Mouse (Mus musculus): ENCODE results near the gene 2310030G06Rik.

GRCm38 (mm10) chr9:50742261-50742660 is 4.1 kb downstream of the 2310030G06Rik start:
- TF ChIP-seq POLR2A (IDR thresholded peaks at IDR 0.05; ENCODE audit: low read depth, low read length) = no peak
- no peak for TF ChIP-seq CTCF (IDR thresholded peaks at IDR 0.05; ENCODE audit: extremely low read depth, insufficient read length, insufficient replicate concordance, low read depth, low read length)

Measured in small intestine, adult 2 months (tissue).